Mouse (Mus musculus) midbrain, embryonic 14.5 days (tissue): ENCODE measurements around the gene Vwa5b2. TPM values are rescaled to one million over a fixed set of nuclear protein-coding genes. Genes with fewer than 3 reads are reported as not detected.

ENCODE experiments used
- microRNA counts: library from miRNA; unstranded; fragments of <30 nt; microRNA quantifications from one replicate; lab custom pipeline; 2016
- microRNA-seq: library from miRNA; unstranded; fragments of <30 nt; microRNA quantifications from one replicate; pipeline ENCODE4, GENCODE M21; 2016
- polyA plus RNA-seq: library from polyadenylated mRNA; unstranded; fragments of >200 nt; fragmentation: Nextera tagmentation; extraction: Ambion mirVana; gene quantifications from 2 replicates; pipeline ENCODE4 v1.2.1, GENCODE M21; 2014

Vwa5b2 gene
- polyA plus RNA-seq, 1 experiment from 2014 or later = 12.1 TPM

MicroRNA genes within 50 kb of the gene (microRNA counts, 519-probe panel; counts per million panel counts)
- microRNA mmu-miR-1224 (lab: Ali Mortazavi, UCI) = 1,973 counts per million, percentile 5 among the panel's probes with 10 or more counts

Small RNA genes within 50 kb of the gene (microRNA-seq; reads per million reads assigned to microRNA genes)
- gene Mir1224 = 24.4 reads per million, percentile 43 among the genes with 10 or more reads in this experiment

Other genes with a start within 250 kb of the Vwa5b2 start
- gene Abcc5, start 163.1 kb upstream of the Vwa5b2 start, polyA plus RNA-seq = 154 and 163 TPM in 2 replicates
- gene Eif2b5, start 90.7 kb upstream of the Vwa5b2 start, polyA plus RNA-seq = 65.8 and 97.4 TPM in 2 replicates
- gene Dvl3, start 72.5 kb upstream of the Vwa5b2 start, polyA plus RNA-seq = 35.8 and 40.2 TPM in 2 replicates
- 1,285 and 1,320 TPM in 2 replicates for gene Ap2m1, start 54.0 kb upstream of the Vwa5b2 start, polyA plus RNA-seq
- gene Abcf3, start 40.9 kb upstream of the Vwa5b2 start, polyA plus RNA-seq = 69.6 and 79.9 TPM in 2 replicates
- 10.5 and 12.0 TPM in 2 replicates for gene Eef1akmt4, start 22.1 kb downstream of the Vwa5b2 start, polyA plus RNA-seq
- not detected in 2 replicates for gene Gm49333, start 22.1 kb downstream of the Vwa5b2 start, polyA plus RNA-seq
- 43.4 and 46.3 TPM in 2 replicates for gene Alg3, start 22.3 kb downstream of the Vwa5b2 start, polyA plus RNA-seq
- gene Camk2n2, start 31.8 kb downstream of the Vwa5b2 start, polyA plus RNA-seq = 35.6 and 54.4 TPM in 2 replicates
- 8.5 and 11.9 TPM in 2 replicates for gene Ece2, start 40.4 kb downstream of the Vwa5b2 start, polyA plus RNA-seq
- gene Psmd2, start 62.2 kb downstream of the Vwa5b2 start, polyA plus RNA-seq = 277 and 366 TPM in 2 replicates
- gene Eif4g1, start 78.8 kb downstream of the Vwa5b2 start, polyA plus RNA-seq = 117 and 123 TPM in 2 replicates
- 45.3 and 50.1 TPM in 2 replicates for gene Fam131a, start 103.8 kb downstream of the Vwa5b2 start, polyA plus RNA-seq
- 89.6 and 95.7 TPM in 2 replicates for gene Polr2h, start 128.2 kb downstream of the Vwa5b2 start, polyA plus RNA-seq
- 27.2 and 30.9 TPM in 2 replicates for gene Clcn2, start 128.3 kb downstream of the Vwa5b2 start, polyA plus RNA-seq
- gene Chrd, start 143.7 kb downstream of the Vwa5b2 start, polyA plus RNA-seq = 6.3 and 8.2 TPM in 2 replicates
- 0.99 and 1.4 TPM in 2 replicates for gene Thpo, start 145.0 kb downstream of the Vwa5b2 start, polyA plus RNA-seq